Mouse (Mus musculus): ENCODE data around the gene Vcl.

DNA sequence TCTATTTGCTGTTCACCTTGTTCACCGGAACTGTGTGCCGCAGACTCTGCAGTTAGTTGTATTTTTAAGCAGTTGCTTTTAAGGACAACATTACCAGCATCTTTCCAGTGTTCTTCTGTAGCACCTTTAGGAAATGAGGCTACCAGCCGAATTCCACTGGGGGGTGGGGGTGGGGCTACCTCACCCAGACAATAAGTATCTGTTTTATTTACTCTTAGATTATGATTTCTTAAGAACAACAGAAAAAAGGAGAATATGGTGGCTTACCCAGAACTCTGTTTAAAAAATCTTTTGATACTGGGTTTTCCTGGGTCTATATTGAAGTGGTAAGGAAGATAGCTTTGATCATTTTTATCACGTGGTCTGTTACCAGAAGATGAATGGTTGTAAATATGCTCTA is 105.1 kb downstream of the Vcl start:
- no peak for TF ChIP-seq CTCF (IDR thresholded peaks at IDR 0.05; ENCODE audit: borderline replicate concordance, extremely low read depth, insufficient read depth, insufficient read length)
- TF ChIP-seq POLR2A (IDR thresholded peaks at IDR 0.05; ENCODE audit: borderline replicate concordance, extremely low read depth, insufficient read depth, insufficient read length, poor library complexity, severe bottlenecking): no peak
